Mouse (Mus musculus): ENCODE results near the gene Clock. TPM values are rescaled to one million over a fixed set of nuclear protein-coding genes. Genes with fewer than 3 reads are reported as not detected.

The Clock gene
- polyA plus RNA-seq, 1 experiment from 2014 or later = 15.2 TPM

DNA sequence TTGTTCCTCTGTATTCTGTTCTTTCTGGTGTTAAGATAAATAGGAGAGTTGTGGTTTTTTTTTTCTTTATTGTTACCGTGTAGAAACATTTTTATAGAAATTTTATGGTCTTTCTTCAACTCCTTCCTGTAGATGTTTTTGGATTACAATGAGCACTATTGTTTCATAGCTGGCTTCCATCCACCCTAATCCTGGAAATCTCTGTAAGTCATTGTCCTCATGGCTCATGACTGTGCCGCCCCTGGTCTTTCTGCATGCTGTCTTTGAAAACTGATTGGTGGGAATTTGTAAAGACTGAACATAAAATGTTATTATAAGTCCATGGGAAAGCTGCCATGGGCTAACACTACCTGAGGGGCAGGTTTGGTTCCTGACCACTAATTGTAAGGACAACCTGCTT is 22.7 kb upstream of the Clock start:
- Histone ChIP-seq H3K4me2 (ENCODE audit: low read depth, low read length, severe bottlenecking) (no peak overlapping the region), H3K4me1 (replicated peaks; ENCODE audit: control insufficient read depth, insufficient read depth, low read length) (no peaks in the 10 kb centered on the region), H3K27ac (ENCODE audit: low read depth, low read length) (no peak overlapping the region), H3K9me3 (ENCODE audit: control insufficient read depth, low read length) (no peaks in the 10 kb centered on the region), H3K4me3 (ENCODE audit: low read depth, low read length) (no peak overlapping the region), H3K9ac (ENCODE audit: low read length) (no peak overlapping the region), H3K27me3 (ENCODE audit: control insufficient read depth, insufficient read depth, low read length) (no peaks in the 10 kb centered on the region), H3K36me3 (ENCODE audit: control insufficient read depth, insufficient read depth, low read length) (no peaks in the 10 kb centered on the region)
- WGBS = 67% methylated on average over 2 of the region's 2 CpGs
- DNase-seq (ENCODE audit: low spot score) = no peak
- no peak for ATAC-seq (replicated peaks; ENCODE audit: low FRiP score)

DNA sequence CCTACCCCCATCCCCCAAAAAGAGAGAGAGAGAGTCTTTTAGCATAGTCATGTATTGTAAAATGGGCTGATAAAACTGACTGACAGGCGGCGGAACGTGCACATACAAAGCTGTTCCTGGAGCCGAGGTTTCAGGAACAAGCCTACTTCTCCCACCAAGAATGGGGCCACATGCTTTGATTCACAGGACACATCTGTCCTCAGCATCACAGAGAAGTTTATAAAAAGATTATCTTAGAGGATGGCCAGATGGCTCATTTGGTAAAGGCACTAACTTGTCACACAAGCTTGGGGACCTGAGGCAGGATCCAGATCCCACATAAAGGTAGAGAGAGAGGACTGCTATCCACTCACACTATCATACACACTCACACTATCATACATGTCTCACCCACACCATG is 20.5 kb upstream of the Clock start:
- H3K4me3 ChIP-seq (ENCODE audit: low read depth, low read length) = no peak overlapping the region
- H3K4me2 ChIP-seq (ENCODE audit: low read depth, low read length, severe bottlenecking) = no peak overlapping the region
- no peaks in the 10 kb centered on the region for H3K27me3 ChIP-seq (ENCODE audit: control insufficient read depth, insufficient read depth, low read length)
- no peaks in the 10 kb centered on the region for H3K9me3 ChIP-seq (ENCODE audit: control insufficient read depth, low read length)
- WGBS = 91% methylated on average over 4 of the region's 4 CpGs
- no peak overlapping the region for H3K9ac ChIP-seq (ENCODE audit: low read length)
- ATAC-seq (replicated peaks; ENCODE audit: low FRiP score) = no peak
- H3K4me1 ChIP-seq (replicated peaks; ENCODE audit: control insufficient read depth, insufficient read depth, low read length) = peaks cover 7% of the 10 kb centered on the region; the same call in 1 of the 2 replicates
- H3K36me3 ChIP-seq (ENCODE audit: control insufficient read depth, insufficient read depth, low read length) = no peaks in the 10 kb centered on the region
- H3K27ac ChIP-seq (ENCODE audit: low read depth, low read length) = no peak overlapping the region
- DNase-seq (ENCODE audit: low spot score) = no peak

DNA sequence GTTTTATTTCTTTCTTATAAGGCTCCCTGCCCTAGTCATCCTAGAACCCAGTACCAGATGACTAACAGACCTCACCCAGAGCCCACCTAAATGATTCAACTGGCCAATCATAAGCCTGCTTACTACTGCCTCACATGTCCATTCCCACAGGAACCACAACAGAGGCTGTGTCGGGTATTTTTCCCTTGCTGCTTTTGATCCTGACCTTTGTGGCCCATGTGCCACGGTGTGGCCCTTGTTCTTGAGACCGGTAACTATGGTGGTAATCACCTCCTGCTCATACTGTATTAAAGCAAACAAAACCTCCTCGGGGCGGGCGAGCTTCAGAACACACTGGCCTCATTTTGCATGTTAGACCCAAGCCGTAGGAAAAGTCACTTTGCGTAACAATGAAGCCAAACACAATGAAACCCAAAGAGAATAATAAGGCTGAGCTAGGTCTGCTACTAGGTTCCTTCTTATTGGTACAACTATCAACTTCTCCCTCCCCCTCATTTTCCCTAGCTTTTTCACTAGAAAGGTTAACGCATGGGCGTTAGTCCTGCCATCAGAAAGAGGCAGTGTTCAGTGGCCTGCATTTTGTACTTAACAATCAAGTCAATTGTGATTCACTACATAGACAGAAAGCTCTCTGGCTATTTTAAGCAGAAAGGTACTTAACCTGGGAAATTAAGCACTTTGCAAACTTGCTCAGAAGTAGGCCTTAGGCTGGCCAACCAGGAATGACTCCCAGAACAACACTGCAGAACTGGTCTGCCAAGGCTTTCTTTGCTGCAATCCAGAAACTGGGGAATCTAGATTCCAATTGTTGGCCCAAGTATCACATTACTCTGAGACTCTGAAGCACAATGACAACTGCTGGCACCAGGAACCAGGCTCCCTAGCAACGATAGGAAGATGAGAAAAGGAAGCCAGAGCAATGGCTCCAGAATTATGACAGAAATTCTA is 16.9 kb upstream of the Clock start:
- Histone ChIP-seq H3K4me1 (replicated peaks; ENCODE audit: control insufficient read depth, insufficient read depth, low read length) (peaks cover 7% of the 10 kb centered on the region; the same call in 1 of the 2 replicates), H3K9me3 (ENCODE audit: control insufficient read depth, low read length) (no peaks in the 10 kb centered on the region), H3K4me2 (ENCODE audit: low read depth, low read length, severe bottlenecking) (no peak overlapping the region), H3K27ac (ENCODE audit: low read depth, low read length) (no peak overlapping the region), H3K4me3 (ENCODE audit: low read depth, low read length) (no peak overlapping the region), H3K27me3 (ENCODE audit: control insufficient read depth, insufficient read depth, low read length) (no peaks in the 10 kb centered on the region), H3K9ac (ENCODE audit: low read length) (no peak overlapping the region), H3K36me3 (ENCODE audit: control insufficient read depth, insufficient read depth, low read length) (no peaks in the 10 kb centered on the region)
- ATAC-seq (replicated peaks; ENCODE audit: low FRiP score) (no peak), DNase-seq (ENCODE audit: low spot score) (no peak)
- WGBS = 20% methylated on average over 11 of the region's 11 CpGs

- no peak for DNase-seq (ENCODE audit: low spot score)
- Histone ChIP-seq H3K4me3 (ENCODE audit: low read depth, low read length) (no peak overlapping the region), H3K4me1 (replicated peaks; ENCODE audit: control insufficient read depth, insufficient read depth, low read length) (no peaks in the 10 kb centered on the region; the same call in 1 of the 2 replicates), H3K9me3 (ENCODE audit: control insufficient read depth, low read length) (no peaks in the 10 kb centered on the region), H3K36me3 (ENCODE audit: control insufficient read depth, insufficient read depth, low read length) (no peaks in the 10 kb centered on the region), H3K27me3 (ENCODE audit: control insufficient read depth, insufficient read depth, low read length) (no peaks in the 10 kb centered on the region), H3K27ac (ENCODE audit: low read depth, low read length) (no peak overlapping the region), H3K9ac (ENCODE audit: low read length) (no peak overlapping the region), H3K4me2 (ENCODE audit: low read depth, low read length, severe bottlenecking) (no peak overlapping the region)
- ATAC-seq (replicated peaks; ENCODE audit: low FRiP score) = no peak
- WGBS = 71% methylated on average over 2 of the region's 2 CpGs
These were observed 3.6 kb upstream of the Clock start for GRCm38 (mm10) chr5:76308206-76308605.

DNA sequence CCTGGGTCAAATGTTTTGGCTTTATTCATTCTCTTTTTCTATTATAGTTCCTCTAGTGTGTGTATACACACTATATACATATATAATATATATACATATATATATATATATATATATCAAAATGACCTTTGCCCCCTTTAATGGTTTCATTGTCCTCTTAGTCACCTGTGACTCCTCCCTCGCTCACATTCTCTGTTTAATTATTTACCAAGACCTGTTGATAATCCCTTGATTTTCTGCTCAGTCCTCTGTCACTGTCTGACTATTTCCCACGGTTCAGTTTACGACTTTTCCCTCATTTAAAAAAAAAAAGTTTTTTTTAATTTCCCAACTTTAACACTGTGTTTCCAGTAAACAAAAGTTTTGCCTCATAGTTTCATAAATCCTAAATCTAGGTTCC is 1.7 kb upstream of the Clock start:
- Histone ChIP-seq H3K4me3 (ENCODE audit: low read depth, low read length) (no peak overlapping the region), H3K4me1 (replicated peaks; ENCODE audit: control insufficient read depth, insufficient read depth, low read length) (no peaks in the 10 kb centered on the region; the same call in 1 of the 2 replicates), H3K27me3 (ENCODE audit: control insufficient read depth, insufficient read depth, low read length) (no peaks in the 10 kb centered on the region), H3K9me3 (ENCODE audit: control insufficient read depth, low read length) (no peaks in the 10 kb centered on the region), H3K27ac (ENCODE audit: low read depth, low read length) (no peak overlapping the region), H3K4me2 (ENCODE audit: low read depth, low read length, severe bottlenecking) (no peak overlapping the region), H3K9ac (ENCODE audit: low read length) (no peak overlapping the region), H3K36me3 (ENCODE audit: control insufficient read depth, insufficient read depth, low read length) (no peaks in the 10 kb centered on the region)
- WGBS = 73% methylated on average over 3 of the region's 3 CpGs
- no peak for ATAC-seq (replicated peaks; ENCODE audit: low FRiP score)
- no peak for DNase-seq (ENCODE audit: low spot score)

- H3K4me1 ChIP-seq (replicated peaks; ENCODE audit: control insufficient read depth, insufficient read depth, low read length) = no peaks in the 10 kb centered on the region; the same call in 1 of the 2 replicates
- H3K9me3 ChIP-seq (ENCODE audit: control insufficient read depth, low read length) = no peaks in the 10 kb centered on the region
- H3K4me3 ChIP-seq (ENCODE audit: low read depth, low read length) = peak overlapping the region; percentile 94
- no peak overlapping the region for H3K27ac ChIP-seq (ENCODE audit: low read depth, low read length)
- WGBS = 6% methylated on average over 7 of the region's 8 CpGs
- H3K36me3 ChIP-seq (ENCODE audit: control insufficient read depth, insufficient read depth, low read length) = no peaks in the 10 kb centered on the region
- peak overlapping the region; percentile 88 for H3K4me2 ChIP-seq (ENCODE audit: low read depth, low read length, severe bottlenecking)
- peak; percentile 54 for DNase-seq (ENCODE audit: low spot score)
- H3K27me3 ChIP-seq (ENCODE audit: control insufficient read depth, insufficient read depth, low read length) = no peaks in the 10 kb centered on the region
- ATAC-seq (replicated peaks; ENCODE audit: low FRiP score) = no peak
- peak overlapping the region; percentile 7; the same call in 1 of the 2 replicates for H3K9ac ChIP-seq (ENCODE audit: low read length)
These were observed 1.0 kb upstream of the Clock start for GRCm38 (mm10) chr5:76305616-76306015.

DNA sequence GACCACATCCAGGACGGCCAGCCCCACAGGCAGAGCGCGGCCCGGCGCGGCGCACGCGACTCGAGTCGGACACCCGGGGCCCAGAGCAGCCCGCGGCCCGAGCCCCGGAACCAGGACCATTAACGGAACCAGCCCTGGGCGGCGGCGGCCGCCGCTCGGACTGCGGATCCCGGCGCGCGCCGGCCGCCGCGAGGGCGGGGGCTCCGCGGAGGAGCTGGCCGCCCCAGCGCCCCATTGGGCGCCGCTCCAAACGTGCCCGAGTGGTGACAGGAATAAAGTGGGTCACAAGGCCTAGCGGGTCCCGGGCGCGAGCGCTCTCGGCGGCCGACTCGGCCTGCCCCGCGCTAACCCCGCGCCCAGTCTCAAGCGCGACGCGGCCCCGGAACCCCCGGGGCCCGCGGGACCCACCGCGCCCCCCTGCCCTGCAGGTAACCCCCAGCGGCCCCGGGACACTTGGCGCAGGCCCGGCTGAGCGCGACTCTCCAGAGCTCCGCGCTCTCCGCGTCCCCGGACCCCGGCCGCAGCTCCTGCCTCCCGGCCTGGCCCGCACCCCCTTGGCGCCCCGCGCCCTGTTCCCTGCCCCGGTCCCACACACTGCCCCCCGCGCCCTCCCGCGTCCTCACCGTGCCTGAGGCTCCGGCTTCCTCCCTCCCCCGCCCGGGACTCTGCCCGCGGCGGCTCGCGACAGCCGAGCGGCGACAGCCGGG is 694 bp downstream of the Clock start:
- peak overlapping the region; percentile 94 for H3K4me3 ChIP-seq (ENCODE audit: low read depth, low read length)
- peak; percentile 88 for ATAC-seq (replicated peaks; ENCODE audit: low FRiP score)
- H3K27ac ChIP-seq (ENCODE audit: low read depth, low read length) = peak overlapping the region; percentile 95
- WGBS = under 1% methylated on average over 83 of the region's 100 CpGs
- no peaks in the 10 kb centered on the region for H3K36me3 ChIP-seq (ENCODE audit: control insufficient read depth, insufficient read depth, low read length)
- H3K9ac ChIP-seq (ENCODE audit: low read length) = peak overlapping the region; percentile 89
- H3K27me3 ChIP-seq (ENCODE audit: control insufficient read depth, insufficient read depth, low read length) = no peaks in the 10 kb centered on the region
- H3K4me1 ChIP-seq (replicated peaks; ENCODE audit: control insufficient read depth, insufficient read depth, low read length) = no peaks in the 10 kb centered on the region; the same call in 1 of the 2 replicates
- peak overlapping the region; percentile 88 for H3K4me2 ChIP-seq (ENCODE audit: low read depth, low read length, severe bottlenecking)
- DNase-seq (ENCODE audit: low spot score) = peak; percentile 82
- H3K9me3 ChIP-seq (ENCODE audit: control insufficient read depth, low read length) = no peaks in the 10 kb centered on the region

- Histone ChIP-seq H3K9ac (ENCODE audit: low read length) (peak overlapping the region; percentile 89), H3K4me2 (ENCODE audit: low read depth, low read length, severe bottlenecking) (peak overlapping the region; percentile 88), H3K36me3 (ENCODE audit: control insufficient read depth, insufficient read depth, low read length) (no peaks in the 10 kb centered on the region), H3K27ac (ENCODE audit: low read depth, low read length) (no peak overlapping the region), H3K9me3 (ENCODE audit: control insufficient read depth, low read length) (no peaks in the 10 kb centered on the region), H3K4me1 (replicated peaks; ENCODE audit: control insufficient read depth, insufficient read depth, low read length) (no peaks in the 10 kb centered on the region; the same call in 1 of the 2 replicates), H3K27me3 (ENCODE audit: control insufficient read depth, insufficient read depth, low read length) (no peaks in the 10 kb centered on the region), H3K4me3 (ENCODE audit: low read depth, low read length) (peak overlapping the region; percentile 94)
- 8% methylated on average over 11 of the region's 11 CpGs for WGBS
- ATAC-seq (replicated peaks; ENCODE audit: low FRiP score) (no peak), DNase-seq (ENCODE audit: low spot score) (no peak)
These were observed 1.2 kb downstream of the Clock start for GRCm38 (mm10) chr5:76303379-76303744.

All from forebrain, embryonic 11.5 days (tissue).